Mouse (Mus musculus) testis, adult 2 months (tissue): ENCODE results near the gene Errfi1. TPM values are rescaled to one million over a fixed set of nuclear protein-coding genes. Genes with fewer than 3 reads are reported as not detected.
A peak's percentile ranks its signal among the peaks of the same experiment; 100 is the strongest.
"Not testable (repeated sequence)": the region's sequence is repeated elsewhere in the genome, so short reads cannot be mapped to it uniquely, and the experiment has no call there.

Source experiments
- H3K27ac ChIP-seq: fragments of 200-500 bp; 2 replicates; pipeline ENCODE4 v1.5.1; 2012; ENCODE audit warnings: low read depth, low read length; ENCODE audit not compliant: control insufficient read depth, insufficient read depth
- H3K27me3 ChIP-seq: fragments of 200-500 bp; 2 replicates; pipeline ENCODE4 v1.6.1; 2012; ENCODE audit warnings: mild to moderate bottlenecking, low read length, moderate library complexity; ENCODE audit not compliant: control insufficient read depth, insufficient read depth
- H3K36me3 ChIP-seq: fragments of 200-500 bp; 2 replicates; pipeline ENCODE4 v1.6.1; 2012; ENCODE audit warnings: mild to moderate bottlenecking, low read length; ENCODE audit not compliant: control insufficient read depth, insufficient read depth
- H3K4me1 ChIP-seq: fragments of 200-500 bp; 2 replicates; pipeline ENCODE4 v1.6.1; 2012; ENCODE audit warnings: low read length; ENCODE audit not compliant: control insufficient read depth, insufficient read depth
- H3K4me3 ChIP-seq: fragments of 200-500 bp; 2 replicates; pipeline ENCODE4 v1.5.1; 2012; ENCODE audit warnings: low read depth, mild to moderate bottlenecking, low read length, moderate library complexity, mixed read lengths; ENCODE audit not compliant: control insufficient read depth
- CTCF ChIP-seq: fragments of 200-500 bp; IDR thresholded peaks from 2 replicates; pipeline ENCODE4 v1.5.1; 2012; ENCODE audit warnings: low read depth, mild to moderate bottlenecking, inconsistent platforms, low read length, moderate library complexity; ENCODE audit not compliant: control insufficient read depth, insufficient read depth, insufficient replicate concordance
- POLR2A ChIP-seq: fragments of 200-500 bp; IDR thresholded peaks from 2 replicates; pipeline ENCODE4 v1.6.1; 2012; ENCODE audit warnings: low read depth, mild to moderate bottlenecking, inconsistent platforms, low read length, moderate library complexity; ENCODE audit not compliant: control insufficient read depth
- polyA plus RNA-seq: library from polyadenylated mRNA; depleted of rRNA; stranded (reverse); fragments of >200 nt; gene quantifications from 2 replicates; pipeline ENCODE4 v1.2.3, GENCODE M21; 2012

Errfi1 gene
- polyA plus RNA-seq, 1 experiment, result 10.6 TPM

DNA sequence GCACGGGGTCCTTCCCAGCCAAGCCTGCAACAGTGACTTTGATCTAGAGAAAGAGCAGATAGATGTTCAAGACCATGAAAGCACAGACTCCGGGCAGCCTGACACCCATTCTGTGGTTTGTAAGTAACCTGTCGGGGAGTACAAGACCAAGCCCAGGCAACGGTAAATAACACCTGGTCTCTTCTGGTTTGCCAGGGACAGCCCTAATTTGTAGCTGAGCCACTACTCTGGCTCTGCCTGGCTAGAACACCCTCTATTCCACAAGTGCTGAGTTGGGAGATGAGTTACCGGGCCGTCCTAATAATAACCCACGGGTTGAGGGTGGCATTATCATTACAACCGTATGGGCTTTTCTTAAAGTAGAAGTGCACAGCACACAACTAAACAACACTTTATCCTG is 53.4 kb downstream of the Errfi1 start:
- Histone ChIP-seq H3K27me3 (no peaks in the 10 kb centered on the region), H3K36me3 (peaks cover 2% of the 10 kb centered on the region), H3K27ac (no peak overlapping the region), H3K4me3 (no peak overlapping the region), H3K4me1 (peaks cover 2% of the 10 kb centered on the region)
- TF ChIP-seq CTCF (no peak), POLR2A (no peak)

- H3K27ac ChIP-seq, H3K4me1 ChIP-seq, H3K27me3 ChIP-seq, H3K36me3 ChIP-seq, H3K4me3 ChIP-seq: not testable (repeated sequence)
These were observed 54.8 kb downstream of the Errfi1 start for GRCm38 (mm10) chr4:150908512-150908911.

GRCm38 (mm10) chr4:150909451-150910156 is 55.9 kb downstream of the Errfi1 start:
- Histone ChIP-seq H3K27ac (peak overlapping the region; percentile 90), H3K4me3 (peak overlapping the region; percentile 80), H3K27me3 (no peaks in the 10 kb centered on the region), H3K4me1 (peaks cover 4% of the 10 kb centered on the region), H3K36me3 (peaks cover 2% of the 10 kb centered on the region)
- 0 out of 2 replicates have a peak, but pooled peaks have one; percentile 27 for TF ChIP-seq CTCF
- TF ChIP-seq POLR2A, result peak; percentile 98

- H3K4me1 ChIP-seq, result peaks cover 4% of the 10 kb centered on the region
- H3K27ac ChIP-seq, result peak overlapping the region; percentile 90
- peaks cover 2% of the 10 kb centered on the region; the same call in 1 of the 2 replicates for H3K36me3 ChIP-seq
- TF ChIP-seq POLR2A (no peak), CTCF (no peak)
- H3K27me3 ChIP-seq, result no peaks in the 10 kb centered on the region
- H3K4me3 ChIP-seq, result peak overlapping the region; percentile 80
These were observed 56.6 kb downstream of the Errfi1 start for GRCm38 (mm10) chr4:150910164-150910951.

DNA sequence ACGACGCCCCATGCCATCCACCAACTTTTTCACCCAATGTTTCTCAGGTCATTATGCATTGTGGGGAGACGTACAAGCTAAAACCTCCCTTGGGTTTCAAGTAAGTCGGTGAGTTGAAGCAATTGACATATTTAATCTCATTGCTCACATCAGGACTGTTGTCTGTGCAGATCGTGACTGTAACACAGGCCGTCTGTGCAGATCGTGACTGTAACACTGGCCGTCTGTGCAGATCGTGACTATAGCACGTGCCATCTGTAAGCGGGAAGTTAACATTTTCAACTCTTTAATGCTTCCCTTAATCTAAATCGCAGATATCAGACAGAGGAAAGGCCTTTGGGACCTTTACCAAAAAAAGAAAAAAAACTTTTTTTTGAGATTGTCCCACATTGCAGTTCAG is 60.0 kb downstream of the Errfi1 start:
- no peaks in the 10 kb centered on the region for H3K36me3 ChIP-seq
- H3K27me3 ChIP-seq, result no peaks in the 10 kb centered on the region
- peaks cover 4% of the 10 kb centered on the region for H3K4me1 ChIP-seq
- H3K4me3 ChIP-seq, result peak overlapping the region; percentile 98
- TF ChIP-seq CTCF (no peak), POLR2A (no peak)
- H3K27ac ChIP-seq, result peak overlapping the region; percentile 95

- Histone ChIP-seq H3K4me3 (peak within 1 kb of the TSS; percentile 98), H3K4me1 (peaks cover 4% of the 10 kb centered on the region), H3K27ac (peak within 1 kb of the TSS; percentile 95), H3K27me3 (no peaks in the 10 kb centered on the region), H3K36me3 (no peaks in the 10 kb centered on the region)
- TF ChIP-seq CTCF (peak; percentile 43; the same call in 1 of the 2 replicates), POLR2A (peak; percentile 98)
These were observed 60.6 kb downstream of the Errfi1 start, which contains the start of the genes Park7 and Tnfrsf9 for GRCm38 (mm10) chr4:150914290-150914733. Gene Park7, minus strand, starts transcription at chr4:150914437. Gene Tnfrsf9, plus strand, starts transcription at chr4:150914562.

DNA sequence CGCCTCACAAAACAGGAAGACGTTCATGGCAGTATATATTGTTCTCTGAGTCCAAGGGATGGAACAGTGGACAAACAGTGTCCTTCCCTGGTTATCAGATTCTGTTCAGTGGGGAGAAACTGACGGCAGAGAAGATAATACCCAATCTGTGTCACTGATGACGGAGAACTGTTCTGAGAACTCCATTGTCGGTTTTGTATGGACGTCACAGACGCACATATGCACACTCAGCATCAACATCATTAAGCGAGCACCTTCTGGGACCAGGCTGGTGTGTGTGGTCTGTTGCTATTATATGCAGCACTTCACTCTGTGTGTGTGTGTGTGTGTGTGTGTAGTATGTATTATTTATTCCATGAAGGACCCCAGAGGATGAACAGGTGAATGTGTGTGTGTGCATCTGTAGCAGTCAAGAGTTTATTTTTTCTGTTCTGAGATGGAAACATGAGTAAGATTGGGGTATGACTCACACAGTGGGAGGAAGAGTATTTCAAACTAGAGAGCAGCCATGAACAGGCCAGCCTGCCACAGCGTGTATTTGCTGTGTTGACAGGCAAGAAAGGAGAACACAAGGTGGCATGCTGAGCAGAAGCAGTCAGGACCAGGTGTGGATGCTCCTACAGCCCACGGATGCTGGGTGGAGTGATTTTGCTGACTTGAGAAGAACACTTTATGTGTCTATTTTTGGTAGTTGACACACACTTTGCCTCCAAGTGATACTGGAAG is 61.6 kb downstream of the Errfi1 start:
- Histone ChIP-seq H3K36me3 (no peaks in the 10 kb centered on the region), H3K4me1 (peaks cover 2% of the 10 kb centered on the region; the same call in 1 of the 2 replicates), H3K27ac (peak overlapping the region; percentile 95), H3K4me3 (peak overlapping the region; percentile 98), H3K27me3 (no peaks in the 10 kb centered on the region)
- TF ChIP-seq CTCF (no peak), POLR2A (no peak)
